Mouse (Mus musculus): ENCODE data around the gene Asic4. TPM values are rescaled to one million over a fixed set of nuclear protein-coding genes. Genes with fewer than 3 reads are reported as not detected.

The Asic4 gene
- polyA plus RNA-seq, 1 experiment from 2014 or later, result 0.11 TPM

GRCm38 (mm10) chr1:75480036-75480435 is 29.8 kb downstream of the Asic4 start:
- H3K27me3 ChIP-seq (ENCODE audit: control insufficient read depth, insufficient read depth, low read length), result peaks cover 55% of the 10 kb centered on the region
- peaks cover 17% of the 10 kb centered on the region for H3K36me3 ChIP-seq (ENCODE audit: control insufficient read depth, insufficient read depth, low read length)
- no peak overlapping the region; the same call in 1 of the 2 replicates for H3K4me3 ChIP-seq (ENCODE audit: low read depth, low read length)
- 19% methylated on average over 13 of the region's 13 CpGs for WGBS (ENCODE audit: insufficient replicate concordance)
- H3K9me3 ChIP-seq (replicated peaks; ENCODE audit: control insufficient read depth, low read length), result no peaks in the 10 kb centered on the region
- peaks cover 27% of the 10 kb centered on the region for H3K4me1 ChIP-seq (ENCODE audit: control insufficient read depth, insufficient read depth, low read length)
- no peak overlapping the region for H3K27ac ChIP-seq (ENCODE audit: low read depth, low read length)
- H3K4me2 ChIP-seq, result peak overlapping the region; percentile 83
- H3K9ac ChIP-seq (ENCODE audit: low read depth, low read length), result no peak overlapping the region
- no peak for ATAC-seq (replicated peaks; ENCODE audit: insufficient number of reproducible peaks, low FRiP score, low TSS enrichment)

- Histone ChIP-seq H3K36me3 (ENCODE audit: control insufficient read depth, insufficient read depth, low read length) (peaks cover 10% of the 10 kb centered on the region), H3K27ac (ENCODE audit: low read depth, low read length) (no peak overlapping the region), H3K9me3 (replicated peaks; ENCODE audit: control insufficient read depth, low read length) (no peaks in the 10 kb centered on the region), H3K27me3 (ENCODE audit: control insufficient read depth, insufficient read depth, low read length) (peaks cover 56% of the 10 kb centered on the region), H3K4me3 (ENCODE audit: low read depth, low read length) (no peak overlapping the region), H3K4me1 (ENCODE audit: control insufficient read depth, insufficient read depth, low read length) (peaks cover 27% of the 10 kb centered on the region), H3K4me2 (no peak overlapping the region), H3K9ac (ENCODE audit: low read depth, low read length) (no peak overlapping the region)
- 77% methylated on average over 7 of the region's 7 CpGs for WGBS (ENCODE audit: insufficient replicate concordance)
- no peak for ATAC-seq (replicated peaks; ENCODE audit: insufficient number of reproducible peaks, low FRiP score, low TSS enrichment)
These were observed 30.5 kb downstream of the Asic4 start for GRCm38 (mm10) chr1:75480735-75481134.

GRCm38 (mm10) chr1:75486561-75486960 is 36.3 kb downstream of the Asic4 start:
- Histone ChIP-seq H3K4me2 (peak overlapping the region; percentile 69; the same call in 1 of the 2 replicates), H3K27me3 (ENCODE audit: control insufficient read depth, insufficient read depth, low read length) (peaks cover 66% of the 10 kb centered on the region)

GRCm38 (mm10) chr1:75487040-75487404 is 36.8 kb downstream of the Asic4 start:
- 8% methylated on average over 13 of the region's 13 CpGs for WGBS (ENCODE audit: insufficient replicate concordance)

More at GRCm38 (mm10) chr1:75486561-75486960, 36.3 kb downstream of the Asic4 start:
- Histone ChIP-seq H3K9me3 (replicated peaks; ENCODE audit: control insufficient read depth, low read length) (no peaks in the 10 kb centered on the region), H3K4me3 (ENCODE audit: low read depth, low read length) (no peak overlapping the region), H3K36me3 (ENCODE audit: control insufficient read depth, insufficient read depth, low read length) (peaks cover 18% of the 10 kb centered on the region; the same call in 1 of the 2 replicates), H3K4me1 (ENCODE audit: control insufficient read depth, insufficient read depth, low read length) (peaks cover 14% of the 10 kb centered on the region), H3K9ac (ENCODE audit: low read depth, low read length) (no peak overlapping the region; the same call in 1 of the 2 replicates), H3K27ac (ENCODE audit: low read depth, low read length) (no peak overlapping the region)
- no peak for ATAC-seq (replicated peaks; ENCODE audit: insufficient number of reproducible peaks, low FRiP score, low TSS enrichment)
- 14% methylated on average over 24 of the region's 24 CpGs for WGBS (ENCODE audit: insufficient replicate concordance)

GRCm38 (mm10) chr1:75487405-75488161 is 37.3 kb downstream of the Asic4 start:
- Histone ChIP-seq H3K9me3 (replicated peaks; ENCODE audit: control insufficient read depth, low read length) (no peaks in the 10 kb centered on the region), H3K4me3 (ENCODE audit: low read depth, low read length) (peak overlapping the region; percentile 52), H3K4me2 (peak overlapping the region; percentile 69), H3K4me1 (ENCODE audit: control insufficient read depth, insufficient read depth, low read length) (peaks cover 14% of the 10 kb centered on the region), H3K36me3 (ENCODE audit: control insufficient read depth, insufficient read depth, low read length) (peaks cover 28% of the 10 kb centered on the region), H3K9ac (ENCODE audit: low read depth, low read length) (0 out of 2 replicates have a peak overlapping the region, but pooled peaks have one; percentile 22), H3K27me3 (ENCODE audit: control insufficient read depth, insufficient read depth, low read length) (peaks cover 56% of the 10 kb centered on the region), H3K27ac (ENCODE audit: low read depth, low read length) (no peak overlapping the region)
- ATAC-seq (replicated peaks; ENCODE audit: insufficient number of reproducible peaks, low FRiP score, low TSS enrichment), result peak; percentile 36
- WGBS (ENCODE audit: insufficient replicate concordance), result 2% methylated on average over 62 of the region's 62 CpGs

More at GRCm38 (mm10) chr1:75487040-75487404, 36.8 kb downstream of the Asic4 start:
- Histone ChIP-seq H3K4me1 (ENCODE audit: control insufficient read depth, insufficient read depth, low read length) (peaks cover 14% of the 10 kb centered on the region), H3K4me2 (peak overlapping the region; percentile 69), H3K9me3 (replicated peaks; ENCODE audit: control insufficient read depth, low read length) (no peaks in the 10 kb centered on the region), H3K36me3 (ENCODE audit: control insufficient read depth, insufficient read depth, low read length) (peaks cover 22% of the 10 kb centered on the region; the same call in 1 of the 2 replicates), H3K27ac (ENCODE audit: low read depth, low read length) (no peak overlapping the region), H3K4me3 (ENCODE audit: low read depth, low read length) (peak overlapping the region; percentile 52), H3K9ac (ENCODE audit: low read depth, low read length) (no peak overlapping the region; the same call in 1 of the 2 replicates), H3K27me3 (ENCODE audit: control insufficient read depth, insufficient read depth, low read length) (peaks cover 62% of the 10 kb centered on the region)
- no peak for ATAC-seq (replicated peaks; ENCODE audit: insufficient number of reproducible peaks, low FRiP score, low TSS enrichment)

GRCm38 (mm10) chr1:75490785-75491551 is 40.7 kb downstream of the Asic4 start:
- no peaks in the 10 kb centered on the region for H3K9me3 ChIP-seq (replicated peaks; ENCODE audit: control insufficient read depth, low read length)
- H3K4me3 ChIP-seq (ENCODE audit: low read depth, low read length), result no peak overlapping the region
- H3K27me3 ChIP-seq (ENCODE audit: control insufficient read depth, insufficient read depth, low read length), result peaks cover 25% of the 10 kb centered on the region
- H3K36me3 ChIP-seq (ENCODE audit: control insufficient read depth, insufficient read depth, low read length), result peaks cover 30% of the 10 kb centered on the region
- H3K27ac ChIP-seq (ENCODE audit: low read depth, low read length), result no peak overlapping the region
- H3K4me2 ChIP-seq, result no peak overlapping the region
- WGBS (ENCODE audit: insufficient replicate concordance), result 81% methylated on average over 34 of the region's 34 CpGs
- H3K9ac ChIP-seq (ENCODE audit: low read depth, low read length), result no peak overlapping the region
- ATAC-seq (replicated peaks; ENCODE audit: insufficient number of reproducible peaks, low FRiP score, low TSS enrichment), result no peak
- H3K4me1 ChIP-seq (ENCODE audit: control insufficient read depth, insufficient read depth, low read length), result peaks cover 14% of the 10 kb centered on the region

GRCm38 (mm10) chr1:75492579-75493170 is 42.4 kb downstream of the Asic4 start:
- H3K9me3 ChIP-seq (replicated peaks; ENCODE audit: control insufficient read depth, low read length), result no peaks in the 10 kb centered on the region
- 43% methylated on average over 24 of the region's 24 CpGs for WGBS (ENCODE audit: insufficient replicate concordance)
- no peak overlapping the region for H3K4me2 ChIP-seq
- no peak overlapping the region for H3K4me3 ChIP-seq (ENCODE audit: low read depth, low read length)
- peaks cover 38% of the 10 kb centered on the region for H3K36me3 ChIP-seq (ENCODE audit: control insufficient read depth, insufficient read depth, low read length)
- H3K9ac ChIP-seq (ENCODE audit: low read depth, low read length), result no peak overlapping the region
- H3K27ac ChIP-seq (ENCODE audit: low read depth, low read length), result no peak overlapping the region
- H3K4me1 ChIP-seq (ENCODE audit: control insufficient read depth, insufficient read depth, low read length), result peaks cover 6% of the 10 kb centered on the region
- peaks cover 10% of the 10 kb centered on the region for H3K27me3 ChIP-seq (ENCODE audit: control insufficient read depth, insufficient read depth, low read length)
- no peak for ATAC-seq (replicated peaks; ENCODE audit: insufficient number of reproducible peaks, low FRiP score, low TSS enrichment)

GRCm38 (mm10) chr1:75494878-75495548 is 44.8 kb downstream of the Asic4 start:
- peaks cover 47% of the 10 kb centered on the region for H3K36me3 ChIP-seq (ENCODE audit: control insufficient read depth, insufficient read depth, low read length)
- no peaks in the 10 kb centered on the region for H3K4me1 ChIP-seq (ENCODE audit: control insufficient read depth, insufficient read depth, low read length)
- H3K27ac ChIP-seq (ENCODE audit: low read depth, low read length), result no peak overlapping the region
- H3K4me3 ChIP-seq (ENCODE audit: low read depth, low read length), result no peak overlapping the region
- no peak overlapping the region for H3K9ac ChIP-seq (ENCODE audit: low read depth, low read length)
- no peaks in the 10 kb centered on the region for H3K27me3 ChIP-seq (ENCODE audit: control insufficient read depth, insufficient read depth, low read length)
- ATAC-seq (replicated peaks; ENCODE audit: insufficient number of reproducible peaks, low FRiP score, low TSS enrichment), result no peak
- no peaks in the 10 kb centered on the region for H3K9me3 ChIP-seq (replicated peaks; ENCODE audit: control insufficient read depth, low read length)
- no peak overlapping the region for H3K4me2 ChIP-seq
- 66% methylated on average over 12 of the region's 12 CpGs for WGBS (ENCODE audit: insufficient replicate concordance)
